Mouse (Mus musculus): Measurements from ENCODE around the gene Tnrc6b. TPM values are rescaled to one million over a fixed set of nuclear protein-coding genes. Genes with fewer than 3 reads are reported as not detected.

Gene Tnrc6b
- polyA plus RNA-seq, 1 experiment from 2014 or later = 22.1 TPM

- H3K4me1 ChIP-seq (ENCODE audit: control insufficient read depth, low read depth, low read length) = peaks cover under 1% of the 10 kb centered on the region
- H3K36me3 ChIP-seq (ENCODE audit: control insufficient read depth, insufficient read depth) = no peaks in the 10 kb centered on the region
- no peak overlapping the region for H3K4me3 ChIP-seq (ENCODE audit: low read depth, low read length)
- no peak for ATAC-seq (ENCODE audit: low read depth)
- H3K9ac ChIP-seq (ENCODE audit: low read depth, low read length) = no peak overlapping the region
- H3K27me3 ChIP-seq (ENCODE audit: control insufficient read depth, insufficient read depth, low read depth, low read length) = no peaks in the 10 kb centered on the region
- WGBS (ENCODE audit: insufficient replicate concordance) = 19% methylated on average over 11 of the region's 11 CpGs
- no peaks in the 10 kb centered on the region for H3K9me3 ChIP-seq (replicated peaks; ENCODE audit: control insufficient read depth, low read length)
- no peak overlapping the region for H3K4me2 ChIP-seq (ENCODE audit: low read depth, low read length)
- no peak overlapping the region for H3K27ac ChIP-seq (ENCODE audit: low read length)
Observed at GRCm38 (mm10) chr15:80694125-80694910, 16.8 kb upstream of the Tnrc6b start.

DNA sequence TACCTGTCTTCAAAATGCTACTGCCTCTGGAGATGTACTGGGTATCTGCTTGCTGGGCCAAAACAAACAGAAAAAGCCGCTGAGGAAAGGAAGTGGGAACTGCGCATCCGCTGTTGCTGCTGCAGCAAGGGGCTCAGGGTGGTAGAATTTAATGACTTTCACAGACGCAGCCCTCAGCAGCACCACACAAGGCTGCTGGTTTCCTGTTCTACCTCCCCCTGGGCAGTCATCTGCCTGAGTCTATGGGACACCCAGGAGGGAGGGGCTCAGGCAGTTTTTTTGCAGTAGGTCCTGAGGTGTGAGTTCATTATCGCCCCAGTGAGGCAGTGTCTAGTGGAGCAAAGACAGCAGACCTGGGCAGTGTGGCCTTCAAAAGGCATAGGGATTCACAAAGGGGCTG, 13.5 kb upstream of the Tnrc6b start:
- WGBS (ENCODE audit: insufficient replicate concordance) = 15% methylated on average over 5 of the region's 5 CpGs

GRCm38 (mm10) chr15:80701481-80702257, 9.4 kb upstream of the Tnrc6b start:
- 59% methylated on average over 8 of the region's 8 CpGs for WGBS (ENCODE audit: insufficient replicate concordance)
- Histone ChIP-seq H3K36me3 (ENCODE audit: control insufficient read depth, insufficient read depth) (no peaks in the 10 kb centered on the region), H3K4me1 (ENCODE audit: control insufficient read depth, low read depth, low read length) (peaks cover 7% of the 10 kb centered on the region), H3K27ac (ENCODE audit: low read length) (no peak overlapping the region), H3K9me3 (replicated peaks; ENCODE audit: control insufficient read depth, low read length) (no peaks in the 10 kb centered on the region), H3K4me3 (ENCODE audit: low read depth, low read length) (no peak overlapping the region), H3K9ac (ENCODE audit: low read depth, low read length) (no peak overlapping the region), H3K4me2 (ENCODE audit: low read depth, low read length) (no peak overlapping the region), H3K27me3 (ENCODE audit: control insufficient read depth, insufficient read depth, low read depth, low read length) (no peaks in the 10 kb centered on the region)
- ATAC-seq (ENCODE audit: low read depth) = no peak

More for the DNA sequence above, 13.5 kb upstream of the Tnrc6b start:
- no peak overlapping the region for H3K4me2 ChIP-seq (ENCODE audit: low read depth, low read length)
- no peaks in the 10 kb centered on the region for H3K36me3 ChIP-seq (ENCODE audit: control insufficient read depth, insufficient read depth)
- H3K9ac ChIP-seq (ENCODE audit: low read depth, low read length) = no peak overlapping the region
- no peaks in the 10 kb centered on the region for H3K9me3 ChIP-seq (replicated peaks; ENCODE audit: control insufficient read depth, low read length)
- H3K27ac ChIP-seq (ENCODE audit: low read length) = no peak overlapping the region
- no peaks in the 10 kb centered on the region; the same call in 1 of the 2 replicates for H3K4me1 ChIP-seq (ENCODE audit: control insufficient read depth, low read depth, low read length)
- no peaks in the 10 kb centered on the region for H3K27me3 ChIP-seq (ENCODE audit: control insufficient read depth, insufficient read depth, low read depth, low read length)
- ATAC-seq (ENCODE audit: low read depth) = no peak
- no peak overlapping the region for H3K4me3 ChIP-seq (ENCODE audit: low read depth, low read length)

DNA sequence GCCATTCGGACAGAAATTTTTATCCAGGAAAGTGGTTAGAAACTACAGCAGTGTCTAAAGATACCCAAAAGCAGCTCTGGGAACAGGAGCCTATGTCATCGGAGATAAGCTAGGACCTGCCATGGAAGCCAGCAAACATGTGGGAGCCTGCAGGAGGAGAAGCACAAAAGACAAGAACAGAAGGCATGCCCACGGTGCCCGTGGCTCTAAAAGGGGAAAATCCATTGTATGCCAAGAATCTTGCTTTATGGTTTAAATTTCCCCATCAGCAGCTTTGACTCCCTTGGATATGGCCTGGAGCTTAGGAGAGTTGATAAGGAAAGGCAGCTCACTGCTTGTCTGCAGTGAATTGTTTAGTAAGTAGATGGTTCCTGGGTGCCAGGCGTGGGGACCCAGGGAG, 8.2 kb upstream of the Tnrc6b start:
- H3K27ac ChIP-seq (ENCODE audit: low read length) = no peak overlapping the region
- WGBS (ENCODE audit: insufficient replicate concordance) = 73% methylated on average over 5 of the region's 5 CpGs
- no peaks in the 10 kb centered on the region for H3K36me3 ChIP-seq (ENCODE audit: control insufficient read depth, insufficient read depth)
- H3K27me3 ChIP-seq (ENCODE audit: control insufficient read depth, insufficient read depth, low read depth, low read length) = no peaks in the 10 kb centered on the region
- H3K9me3 ChIP-seq (replicated peaks; ENCODE audit: control insufficient read depth, low read length) = no peaks in the 10 kb centered on the region
- no peak overlapping the region for H3K4me3 ChIP-seq (ENCODE audit: low read depth, low read length)
- no peak overlapping the region for H3K9ac ChIP-seq (ENCODE audit: low read depth, low read length)
- no peak overlapping the region for H3K4me2 ChIP-seq (ENCODE audit: low read depth, low read length)
- no peak for ATAC-seq (ENCODE audit: low read depth)
- H3K4me1 ChIP-seq (ENCODE audit: control insufficient read depth, low read depth, low read length) = peaks cover 18% of the 10 kb centered on the region

GRCm38 (mm10) chr15:80703495-80703894, 7.6 kb upstream of the Tnrc6b start:
- Histone ChIP-seq H3K4me1 (ENCODE audit: control insufficient read depth, low read depth, low read length) (peaks cover 18% of the 10 kb centered on the region), H3K4me3 (ENCODE audit: low read depth, low read length) (no peak overlapping the region), H3K9ac (ENCODE audit: low read depth, low read length) (no peak overlapping the region), H3K27ac (ENCODE audit: low read length) (no peak overlapping the region), H3K27me3 (ENCODE audit: control insufficient read depth, insufficient read depth, low read depth, low read length) (no peaks in the 10 kb centered on the region), H3K36me3 (ENCODE audit: control insufficient read depth, insufficient read depth) (no peaks in the 10 kb centered on the region), H3K4me2 (ENCODE audit: low read depth, low read length) (no peak overlapping the region), H3K9me3 (replicated peaks; ENCODE audit: control insufficient read depth, low read length) (no peaks in the 10 kb centered on the region)
- WGBS (ENCODE audit: insufficient replicate concordance) = 62% methylated on average over 2 of the region's 2 CpGs
- no peak for ATAC-seq (ENCODE audit: low read depth)

DNA sequence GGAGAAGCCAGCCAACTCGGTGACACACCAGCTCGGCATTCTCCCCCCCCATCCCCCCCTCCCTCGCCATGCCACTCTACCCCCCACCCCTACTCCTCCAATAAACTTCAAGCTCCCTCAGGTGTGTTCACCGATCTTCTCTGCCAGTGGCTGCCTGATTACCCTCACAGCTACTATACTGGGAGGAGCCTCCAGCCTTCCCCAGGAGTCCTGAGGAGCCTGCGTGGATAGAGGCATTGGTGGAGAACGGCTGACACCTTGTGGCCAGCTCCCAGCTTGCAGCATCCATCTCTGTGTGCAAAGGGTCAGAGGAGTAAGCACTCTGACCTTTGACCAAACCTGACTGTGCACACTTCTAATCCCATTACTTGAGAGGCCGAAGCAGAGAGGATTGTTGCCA, 6.8 kb upstream of the Tnrc6b start:
- Histone ChIP-seq H3K27me3 (ENCODE audit: control insufficient read depth, insufficient read depth, low read depth, low read length) (no peaks in the 10 kb centered on the region), H3K4me1 (ENCODE audit: control insufficient read depth, low read depth, low read length) (peaks cover 18% of the 10 kb centered on the region), H3K4me3 (ENCODE audit: low read depth, low read length) (no peak overlapping the region), H3K27ac (ENCODE audit: low read length) (no peak overlapping the region), H3K9ac (ENCODE audit: low read depth, low read length) (no peak overlapping the region), H3K36me3 (ENCODE audit: control insufficient read depth, insufficient read depth) (no peaks in the 10 kb centered on the region), H3K9me3 (replicated peaks; ENCODE audit: control insufficient read depth, low read length) (no peaks in the 10 kb centered on the region), H3K4me2 (ENCODE audit: low read depth, low read length) (peak overlapping the region; percentile 33; the same call in 1 of the 2 replicates)
- peak; percentile 79 for ATAC-seq (ENCODE audit: low read depth)
- WGBS (ENCODE audit: insufficient replicate concordance) = 7% methylated on average over 7 of the region's 7 CpGs

- H3K27ac ChIP-seq (ENCODE audit: low read length) = peak overlapping the region; percentile 15; the same call in 1 of the 2 replicates
- H3K9ac ChIP-seq (ENCODE audit: low read depth, low read length) = peak overlapping the region; percentile 4
- no peaks in the 10 kb centered on the region for H3K36me3 ChIP-seq (ENCODE audit: control insufficient read depth, insufficient read depth)
- WGBS (ENCODE audit: insufficient replicate concordance) = 27% methylated on average over 18 of the region's 18 CpGs
- peak overlapping the region; percentile 60 for H3K4me2 ChIP-seq (ENCODE audit: low read depth, low read length)
- no peak for ATAC-seq (ENCODE audit: low read depth)
- H3K9me3 ChIP-seq (replicated peaks; ENCODE audit: control insufficient read depth, low read length) = no peaks in the 10 kb centered on the region
- H3K4me3 ChIP-seq (ENCODE audit: low read depth, low read length) = peak overlapping the region; percentile 40
- peaks cover 22% of the 10 kb centered on the region for H3K4me1 ChIP-seq (ENCODE audit: control insufficient read depth, low read depth, low read length)
- no peaks in the 10 kb centered on the region for H3K27me3 ChIP-seq (ENCODE audit: control insufficient read depth, insufficient read depth, low read depth, low read length)
Observed at GRCm38 (mm10) chr15:80705828-80706549, 5.1 kb upstream of the Tnrc6b start.

DNA sequence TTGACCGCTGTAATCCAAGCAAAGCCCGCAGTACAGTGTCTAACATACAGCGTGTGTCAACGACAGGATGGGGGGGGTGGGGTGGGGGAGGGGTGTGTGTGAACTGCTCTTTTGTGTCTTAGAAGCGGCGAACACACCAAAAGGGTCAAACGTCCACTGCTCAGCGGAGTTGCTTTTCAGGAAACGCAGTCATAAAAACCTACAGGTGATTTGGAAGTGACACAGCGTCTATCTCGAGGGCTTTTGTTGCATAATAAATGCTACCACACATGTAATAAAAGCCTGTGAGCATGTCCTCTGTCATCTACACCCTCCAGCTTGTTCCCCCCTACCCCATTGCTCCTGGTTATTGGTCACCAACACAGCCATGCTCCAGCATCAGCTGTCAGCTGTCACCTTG, 4.5 kb upstream of the Tnrc6b start:
- Histone ChIP-seq H3K27ac (ENCODE audit: low read length) (peak overlapping the region; percentile 15), H3K4me3 (ENCODE audit: low read depth, low read length) (peak overlapping the region; percentile 40), H3K27me3 (ENCODE audit: control insufficient read depth, insufficient read depth, low read depth, low read length) (no peaks in the 10 kb centered on the region), H3K9ac (ENCODE audit: low read depth, low read length) (peak overlapping the region; percentile 4), H3K36me3 (ENCODE audit: control insufficient read depth, insufficient read depth) (no peaks in the 10 kb centered on the region), H3K4me1 (ENCODE audit: control insufficient read depth, low read depth, low read length) (peaks cover 22% of the 10 kb centered on the region), H3K4me2 (ENCODE audit: low read depth, low read length) (peak overlapping the region; percentile 60), H3K9me3 (replicated peaks; ENCODE audit: control insufficient read depth, low read length) (no peaks in the 10 kb centered on the region)
- WGBS (ENCODE audit: insufficient replicate concordance) = 16% methylated on average over 11 of the region's 11 CpGs
- ATAC-seq (ENCODE audit: low read depth) = no peak

All from liver, embryonic 16.5 days (tissue).